Comparison of ENCODE assay signal across 15 mouse cellular contexts in the genomic region with DNA sequence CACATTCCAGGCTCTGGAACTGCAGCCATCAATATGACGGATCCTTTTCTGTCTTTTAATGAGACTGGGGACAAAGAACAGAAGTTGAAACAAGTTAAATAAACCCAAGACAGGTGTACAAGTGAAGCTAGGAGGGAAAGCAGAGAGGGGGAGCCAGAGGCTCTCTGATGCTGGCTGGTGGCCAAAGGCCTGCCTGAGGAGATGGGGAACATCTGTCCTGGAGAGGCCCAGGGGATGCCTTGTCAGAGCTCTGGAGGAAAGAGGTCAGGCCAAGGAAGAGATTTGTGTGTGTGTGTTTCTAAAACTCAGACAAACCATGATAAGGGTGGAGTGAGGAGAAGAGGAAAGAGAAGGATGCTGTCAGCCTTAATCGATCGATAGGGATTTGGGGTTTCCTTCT. TPM values are rescaled to one million over a fixed set of nuclear protein-coding genes. Genes with fewer than 3 reads are reported as not detected.
DNase-seq lines count a peak whose midpoint lies in the region; ATAC-seq and TF ChIP-seq lines count a peak whose summit lies in the region.
"Had no signal": no experiment of that assay in that cellular context is flagged by ENCODE, and none has a peak within 500 bp of the region (broad histone marks: within the 10 kb centered on the region; RNA-seq: fewer than 3 reads in every experiment).

No protein-coding gene starts in this region.

- peak; percentile 82; the same call in 1 of the 2 replicates for ATAC-seq in embryonic facial prominence, embryonic 14.5 days (ENCODE audit: low read depth)
- no peak for ATAC-seq in heart, postnatal 0 days (ENCODE audit: insufficient read depth, low read depth)
- ATAC-seq in CD4-positive, CD25-positive, alpha-beta regulatory T cell, adult 4 months: no peak
- ATAC-seq: activated CD4-positive, CD25-positive, alpha-beta regulatory T cell, adult 4 months; liver, embryonic 12.5 days had no signal

- TF ChIP-seq EP300 in heart, postnatal 0 days (IDR thresholded peaks at IDR 0.05; ENCODE audit: low read depth): no peak

- DNase-seq in left cerebral cortex, adult 2 months (ENCODE audit: extremely low spot score in 1 of 2, low spot score in 2 of 2): no peak
- no peak for DNase-seq in left cerebral cortex, postnatal 4 days
- peak; percentile 73 for DNase-seq in embryonic facial prominence, embryonic 14.5 days (ENCODE audit: low spot score)
- peak; percentile 34 for DNase-seq in heart, postnatal 0 days (ENCODE audit: low spot score)
- DNase-seq in kidney, postnatal 4 days: peak; percentile 76 to 82
- no peak for DNase-seq in frontal cortex, postnatal 14 days (ENCODE audit: low spot score in 2 of 2)
- DNase-seq: right cerebral cortex, postnatal 14 days; thymus, adult 18-20 months had no signal

- peaks cover 79% of the 10 kb centered on the region for H3K36me3 ChIP-seq in embryonic facial prominence, embryonic 14.5 days (ENCODE audit: control insufficient read depth, insufficient read depth, low read length)
- peaks cover 72% of the 10 kb centered on the region for H3K36me3 ChIP-seq in heart, postnatal 0 days (replicated peaks; ENCODE audit: control insufficient read depth, insufficient read depth, low read length)

- H3K4me1 ChIP-seq in embryonic facial prominence, embryonic 14.5 days (ENCODE audit: control insufficient read depth, insufficient read depth, low read length): no peaks in the 10 kb centered on the region
- H3K4me1 ChIP-seq in heart, postnatal 0 days (ENCODE audit: control insufficient read depth, insufficient read depth): no peaks in the 10 kb centered on the region
- H3K4me1 ChIP-seq: forebrain, embryonic 12.5 days; hindbrain, embryonic 10.5 days; midbrain, embryonic 12.5 days had no signal

- no peak overlapping the region for H3K4me3 ChIP-seq in left cerebral cortex, adult 2 months
- no peak overlapping the region for H3K4me3 ChIP-seq in embryonic facial prominence, embryonic 14.5 days (ENCODE audit: low read depth, low read length)
- no peak overlapping the region for H3K4me3 ChIP-seq in heart, postnatal 0 days (ENCODE audit: low read depth, low read length)
- H3K4me3 ChIP-seq: forebrain, embryonic 12.5 days; hindbrain, embryonic 10.5 days; liver, embryonic 12.5 days; midbrain, embryonic 12.5 days; neural tube, embryonic 13.5 days had no signal

- H3K4me2 ChIP-seq in embryonic facial prominence, embryonic 14.5 days (ENCODE audit: low read depth, low read length): no peak overlapping the region
- H3K4me2 ChIP-seq in heart, postnatal 0 days (ENCODE audit: low read depth, low read length): no peak overlapping the region
- H3K4me2 ChIP-seq: forebrain, embryonic 12.5 days; liver, embryonic 12.5 days; midbrain, embryonic 12.5 days; neural tube, embryonic 13.5 days had no signal

- no peaks in the 10 kb centered on the region for H3K27me3 ChIP-seq in embryonic facial prominence, embryonic 14.5 days (replicated peaks; ENCODE audit: control insufficient read depth, insufficient read depth, low read length)
- H3K27me3 ChIP-seq in heart, postnatal 0 days (ENCODE audit: control insufficient read depth, insufficient read depth, low read length): no peaks in the 10 kb centered on the region
- H3K27me3 ChIP-seq: forebrain, embryonic 12.5 days; liver, embryonic 12.5 days; midbrain, embryonic 12.5 days; neural tube, embryonic 13.5 days had no signal

- intact Hi-C loops in left cerebral cortex, adult 2 months (cut with DNase I): no loop called here
- intact Hi-C loops in left cerebral cortex, postnatal 4 days (cut with DNase I): no loop called here

- TF ChIP-seq CTCF in left cerebral cortex, adult 2 months (IDR thresholded peaks at IDR 0.05): no peak
- no peak for TF ChIP-seq CTCF in heart, postnatal 0 days (IDR thresholded peaks at IDR 0.05; ENCODE audit: low read depth)

- no peak overlapping the region for H3K9ac ChIP-seq in embryonic facial prominence, embryonic 14.5 days (ENCODE audit: low read depth, low read length)
- no peak overlapping the region for H3K9ac ChIP-seq in heart, postnatal 0 days (replicated peaks; ENCODE audit: low read depth, low read length)
- H3K9ac ChIP-seq: forebrain, embryonic 12.5 days; liver, embryonic 12.5 days; midbrain, embryonic 12.5 days; neural tube, embryonic 13.5 days had no signal

- H3K9me3 ChIP-seq in embryonic facial prominence, embryonic 14.5 days (ENCODE audit: control insufficient read depth, low read length): no peaks in the 10 kb centered on the region
- H3K9me3 ChIP-seq in heart, postnatal 0 days (replicated peaks; ENCODE audit: control insufficient read depth, low read length): no peaks in the 10 kb centered on the region
- H3K9me3 ChIP-seq: forebrain, embryonic 12.5 days; hindbrain, embryonic 10.5 days; liver, embryonic 12.5 days; midbrain, embryonic 12.5 days; neural tube, embryonic 13.5 days had no signal

- peak overlapping the region; percentile 53; the same call in 1 of the 2 replicates for H3K27ac ChIP-seq in left cerebral cortex, adult 2 months
- no peak overlapping the region for H3K27ac ChIP-seq in embryonic facial prominence, embryonic 14.5 days (replicated peaks; ENCODE audit: low read depth, low read length)
- H3K27ac ChIP-seq in heart, postnatal 0 days (ENCODE audit: low read depth): no peak overlapping the region
- H3K27ac ChIP-seq: forebrain, embryonic 12.5 days; hindbrain, embryonic 10.5 days; liver, embryonic 12.5 days; midbrain, embryonic 12.5 days; neural tube, embryonic 13.5 days had no signal

- 56% methylated on average over 3 of the region's 3 CpGs for WGBS in embryonic facial prominence, embryonic 14.5 days
- 64% methylated on average over 3 of the region's 3 CpGs for WGBS in heart, postnatal 0 days

RNA-seq across cellular contexts. Expression of gene Cnbd2, which starts 14.4 kb away (rescaled TPM):
- total RNA-seq in left cerebral cortex, adult 2 months (2021): 1 to 10 TPM; 6.9 to 7.3 TPM
- 1 to 10 TPM; 4.1 to 4.7 TPM for total RNA-seq in left cerebral cortex, postnatal 4 days (2021)
- polyA plus RNA-seq in embryonic facial prominence, embryonic 14.5 days (2014; fragmentation: Nextera tagmentation; extraction: Ambion mirVana): 3.8 and 3.9 TPM in 2 replicates
- 0.12 and 1.1 TPM in 2 replicates for total RNA-seq in heart, postnatal 0 days (2014; rRNA removed; ENCODE audit: low replicate concordance)
- 3.3 and 3.7 TPM in 2 replicates for polyA plus RNA-seq in heart, postnatal 0 days (2015; fragmentation: Nextera tagmentation; extraction: Ambion mirVana)
- 1 to 10 TPM; 6.3 to 8.8 TPM for polyA plus RNA-seq in CD4-positive, CD25-positive, alpha-beta regulatory T cell, adult 4 months (2017; shearing (Covaris generic))

RNA-seq across cellular contexts. Expression of gene Scand1, which starts 14.9 kb away (rescaled TPM):
- 10 to 100 TPM; 81.9 to 84.4 TPM for total RNA-seq in left cerebral cortex, adult 2 months (2021)
- 100 to 1,000 TPM in 1 of 2 experiments, 10 to 100 TPM in 1; 96.9 to 106 TPM for total RNA-seq in left cerebral cortex, postnatal 4 days (2021)
- polyA plus RNA-seq in embryonic facial prominence, embryonic 14.5 days (2014; fragmentation: Nextera tagmentation; extraction: Ambion mirVana): 59.8 and 65.1 TPM in 2 replicates
- 214 and 265 TPM in 2 replicates for total RNA-seq in heart, postnatal 0 days (2014; rRNA removed; ENCODE audit: low replicate concordance)
- 82.3 and 90.2 TPM in 2 replicates for polyA plus RNA-seq in heart, postnatal 0 days (2015; fragmentation: Nextera tagmentation; extraction: Ambion mirVana)
- 1 to 10 TPM; 1.6 to 2.7 TPM for polyA plus RNA-seq in CD4-positive, CD25-positive, alpha-beta regulatory T cell, adult 4 months (2017; shearing (Covaris generic))

Comparison
In these comparisons a context has a peak if more than half of its experiments do, and no peak if none do; other contexts are left out.
1. DNase-seq: peak in embryonic facial prominence, embryonic 14.5 days (single experiment), heart, postnatal 0 days (single experiment) and kidney, postnatal 4 days (2 of 2); none in left cerebral cortex, adult 2 months (0 of 2), left cerebral cortex, postnatal 4 days (single experiment) and frontal cortex, postnatal 14 days (0 of 2).